Mouse (Mus musculus): ENCODE data around the gene Ammecr1.

Gene Ammecr1

DNA sequence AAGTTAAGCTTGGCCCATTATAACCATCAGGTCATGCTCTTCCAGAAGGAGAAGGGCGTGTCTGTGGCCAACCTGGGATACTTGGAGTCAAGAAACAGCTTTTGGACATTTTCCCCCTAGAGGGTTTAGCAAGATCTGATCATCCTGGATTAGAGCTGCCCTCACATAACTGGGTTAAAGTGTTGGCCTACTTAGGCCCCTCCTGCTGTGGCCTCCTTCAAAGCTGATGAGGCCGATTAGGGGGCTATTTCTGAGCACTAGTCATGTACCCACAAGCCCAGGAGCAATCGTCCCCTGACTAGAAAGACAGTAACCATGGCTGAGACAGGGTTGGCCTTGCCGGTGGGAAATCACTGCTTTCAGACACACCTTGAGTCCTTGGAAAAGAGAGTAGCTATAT lies 124.6 kb downstream of the Ammecr1 start:
- H3K4me3 ChIP-seq (replicated peaks; ENCODE audit: low read length), result no peak overlapping the region
- H3K36me3 ChIP-seq (ENCODE audit: insufficient read depth, low read length), result no peaks in the 10 kb centered on the region
- no peaks in the 10 kb centered on the region for H3K27me3 ChIP-seq (ENCODE audit: insufficient read depth, low read length)
- H3K4me1 ChIP-seq (replicated peaks; ENCODE audit: low read depth, low read length), result no peaks in the 10 kb centered on the region
- TF ChIP-seq POU5F1 (IDR thresholded peaks at IDR 0.05; ENCODE audit: borderline replicate concordance, low read length), result no peak
- TF ChIP-seq CTCF (conservative IDR thresholded peaks at IDR 0.05; ENCODE audit: low read length), result no peak
- TF ChIP-seq NANOG (IDR thresholded peaks at IDR 0.05; ENCODE audit: borderline replicate concordance, low read length), result no peak
- no peaks in the 10 kb centered on the region for H3K9me3 ChIP-seq (ENCODE audit: low read length)

GRCm38 (mm10) chrX:142839411-142839810 lies 127.1 kb downstream of the Ammecr1 start:
- no peak for TF ChIP-seq NANOG (IDR thresholded peaks at IDR 0.05; ENCODE audit: borderline replicate concordance, low read length)
- no peak for TF ChIP-seq CTCF (conservative IDR thresholded peaks at IDR 0.05; ENCODE audit: low read length)
- no peak for TF ChIP-seq POU5F1 (IDR thresholded peaks at IDR 0.05; ENCODE audit: borderline replicate concordance, low read length)
- H3K9me3 ChIP-seq (ENCODE audit: low read length), result no peaks in the 10 kb centered on the region

GRCm38 (mm10) chrX:142838841-142839240 lies 127.7 kb downstream of the Ammecr1 start:
- no peaks in the 10 kb centered on the region for H3K27me3 ChIP-seq (ENCODE audit: insufficient read depth, low read length)
- TF ChIP-seq CTCF (conservative IDR thresholded peaks at IDR 0.05; ENCODE audit: low read length) (no peak), NANOG (IDR thresholded peaks at IDR 0.05; ENCODE audit: borderline replicate concordance, low read length) (no peak), POU5F1 (IDR thresholded peaks at IDR 0.05; ENCODE audit: borderline replicate concordance, low read length) (no peak)
- H3K4me1 ChIP-seq (replicated peaks; ENCODE audit: low read depth, low read length), result no peaks in the 10 kb centered on the region
- no peak overlapping the region for H3K4me3 ChIP-seq (replicated peaks; ENCODE audit: low read length)
- no peaks in the 10 kb centered on the region for H3K36me3 ChIP-seq (ENCODE audit: insufficient read depth, low read length)
- H3K9me3 ChIP-seq (ENCODE audit: low read length), result no peaks in the 10 kb centered on the region

More at GRCm38 (mm10) chrX:142839411-142839810, 127.1 kb downstream of the Ammecr1 start:
- H3K27me3 ChIP-seq (ENCODE audit: insufficient read depth, low read length), result no peaks in the 10 kb centered on the region
- no peaks in the 10 kb centered on the region for H3K4me1 ChIP-seq (replicated peaks; ENCODE audit: low read depth, low read length)
- no peaks in the 10 kb centered on the region for H3K36me3 ChIP-seq (ENCODE audit: insufficient read depth, low read length)
- H3K4me3 ChIP-seq (replicated peaks; ENCODE audit: low read length), result no peak overlapping the region

GRCm38 (mm10) chrX:142837316-142837715 lies 129.2 kb downstream of the Ammecr1 start:
- H3K4me3 ChIP-seq (replicated peaks; ENCODE audit: low read length), result no peak overlapping the region

GRCm38 (mm10) chrX:142836399-142836798 lies 130.1 kb downstream of the Ammecr1 start:
- TF ChIP-seq POU5F1 (IDR thresholded peaks at IDR 0.05; ENCODE audit: borderline replicate concordance, low read length), result no peak
- no peak for TF ChIP-seq CTCF (conservative IDR thresholded peaks at IDR 0.05; ENCODE audit: low read length)
- no peak for TF ChIP-seq NANOG (IDR thresholded peaks at IDR 0.05; ENCODE audit: borderline replicate concordance, low read length)
- no peaks in the 10 kb centered on the region for H3K4me1 ChIP-seq (replicated peaks; ENCODE audit: low read depth, low read length)
- H3K27me3 ChIP-seq (ENCODE audit: insufficient read depth, low read length), result no peaks in the 10 kb centered on the region
- no peaks in the 10 kb centered on the region for H3K9me3 ChIP-seq (ENCODE audit: low read length)
- H3K4me3 ChIP-seq (replicated peaks; ENCODE audit: low read length), result no peak overlapping the region
- no peaks in the 10 kb centered on the region for H3K36me3 ChIP-seq (ENCODE audit: insufficient read depth, low read length)

More at GRCm38 (mm10) chrX:142837316-142837715, 129.2 kb downstream of the Ammecr1 start:
- H3K9me3 ChIP-seq (ENCODE audit: low read length), result no peaks in the 10 kb centered on the region
- TF ChIP-seq POU5F1 (IDR thresholded peaks at IDR 0.05; ENCODE audit: borderline replicate concordance, low read length) (no peak), CTCF (conservative IDR thresholded peaks at IDR 0.05; ENCODE audit: low read length) (no peak), NANOG (IDR thresholded peaks at IDR 0.05; ENCODE audit: borderline replicate concordance, low read length) (no peak)
- H3K27me3 ChIP-seq (ENCODE audit: insufficient read depth, low read length), result no peaks in the 10 kb centered on the region
- no peaks in the 10 kb centered on the region for H3K4me1 ChIP-seq (replicated peaks; ENCODE audit: low read depth, low read length)
- no peaks in the 10 kb centered on the region for H3K36me3 ChIP-seq (ENCODE audit: insufficient read depth, low read length)

DNA sequence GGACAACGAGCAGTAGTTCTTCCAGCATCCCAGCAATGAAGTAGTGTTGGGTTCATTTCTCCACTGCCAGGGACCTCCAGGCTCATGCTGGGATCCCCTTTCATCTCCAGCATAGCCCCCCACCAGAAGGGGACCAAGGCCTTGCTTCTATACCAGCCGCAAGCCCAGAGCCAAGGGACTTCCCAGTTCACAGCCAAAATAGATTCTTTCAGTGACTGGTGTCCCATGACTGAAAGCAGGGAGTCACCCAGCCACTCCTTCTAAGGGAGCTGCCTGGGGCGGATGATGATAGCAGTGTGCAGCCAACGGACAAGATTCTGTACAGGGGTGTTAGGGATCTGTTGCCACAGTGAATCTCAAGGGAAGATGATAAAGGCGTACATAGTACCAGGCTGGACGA lies 131.7 kb downstream of the Ammecr1 start:
- H3K9me3 ChIP-seq (ENCODE audit: low read length), result no peaks in the 10 kb centered on the region
- H3K27me3 ChIP-seq (ENCODE audit: insufficient read depth, low read length), result no peaks in the 10 kb centered on the region
- H3K36me3 ChIP-seq (ENCODE audit: insufficient read depth, low read length), result no peaks in the 10 kb centered on the region
- H3K4me3 ChIP-seq (replicated peaks; ENCODE audit: low read length), result no peak overlapping the region
- H3K4me1 ChIP-seq (replicated peaks; ENCODE audit: low read depth, low read length), result no peaks in the 10 kb centered on the region
- TF ChIP-seq CTCF (conservative IDR thresholded peaks at IDR 0.05; ENCODE audit: low read length) (no peak), POU5F1 (IDR thresholded peaks at IDR 0.05; ENCODE audit: borderline replicate concordance, low read length) (no peak), NANOG (IDR thresholded peaks at IDR 0.05; ENCODE audit: borderline replicate concordance, low read length) (no peak)

DNA sequence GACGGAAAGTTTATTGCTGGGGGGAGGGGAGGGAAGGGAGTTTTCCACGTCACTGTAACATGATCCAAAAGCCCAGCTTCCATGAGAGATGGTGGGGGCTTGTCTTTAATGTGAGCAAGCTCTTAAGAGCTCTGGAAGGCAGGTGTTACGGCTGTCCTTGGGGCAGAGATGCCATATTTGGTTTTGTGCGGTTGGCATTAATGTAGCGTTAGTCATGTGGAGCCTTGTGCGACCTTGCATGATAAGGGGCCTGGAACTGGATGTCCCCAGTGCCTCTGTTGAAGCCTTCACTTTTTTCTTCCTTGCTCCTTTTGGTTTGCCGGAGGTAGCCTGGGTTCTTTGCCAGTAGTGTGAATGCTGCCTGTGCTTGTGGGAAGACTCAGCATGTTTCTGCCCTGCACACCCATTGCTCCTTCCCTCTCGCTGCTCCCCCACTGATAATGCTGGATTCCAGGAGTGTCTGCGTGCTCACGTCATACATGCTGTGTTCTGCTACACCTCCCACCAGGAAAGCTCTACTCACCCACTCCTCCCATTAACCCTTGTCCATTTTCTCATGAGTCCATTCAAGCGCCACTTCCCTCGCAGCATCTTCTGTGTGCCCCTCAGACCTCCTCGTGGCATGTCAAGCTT lies 133.2 kb downstream of the Ammecr1 start:
- Histone ChIP-seq H3K9me3 (ENCODE audit: low read length) (no peaks in the 10 kb centered on the region), H3K4me3 (replicated peaks; ENCODE audit: low read length) (no peak overlapping the region)

DNA sequence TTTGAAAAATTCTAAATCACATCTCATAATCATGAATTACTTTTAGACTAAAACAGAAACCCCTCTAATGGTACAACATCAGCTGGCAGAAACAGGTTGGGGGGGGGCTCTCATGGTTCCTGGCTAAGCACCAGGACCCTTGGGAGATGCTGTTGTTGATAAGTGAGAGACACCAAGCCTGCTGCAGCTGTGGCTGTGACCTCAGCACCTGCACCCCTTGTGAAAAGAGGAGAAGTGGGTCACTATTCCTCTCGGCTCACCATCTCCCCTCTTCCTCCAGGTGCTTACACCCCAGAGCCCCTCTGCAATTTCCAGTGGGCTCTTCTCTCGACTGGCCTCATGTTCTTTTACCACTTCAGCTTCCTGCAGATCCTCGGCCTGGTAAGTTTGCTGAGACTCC lies 134.3 kb downstream of the Ammecr1 start:
- no peaks in the 10 kb centered on the region for H3K27me3 ChIP-seq (ENCODE audit: insufficient read depth, low read length)
- no peaks in the 10 kb centered on the region for H3K9me3 ChIP-seq (ENCODE audit: low read length)
- H3K4me1 ChIP-seq (replicated peaks; ENCODE audit: low read depth, low read length), result no peaks in the 10 kb centered on the region
- no peaks in the 10 kb centered on the region for H3K36me3 ChIP-seq (ENCODE audit: insufficient read depth, low read length)
- H3K4me3 ChIP-seq (replicated peaks; ENCODE audit: low read length), result no peak overlapping the region
- TF ChIP-seq CTCF (conservative IDR thresholded peaks at IDR 0.05; ENCODE audit: low read length) (no peak), NANOG (IDR thresholded peaks at IDR 0.05; ENCODE audit: borderline replicate concordance, low read length) (no peak), POU5F1 (IDR thresholded peaks at IDR 0.05; ENCODE audit: borderline replicate concordance, low read length) (no peak)

More for the DNA sequence above, 133.2 kb downstream of the Ammecr1 start:
- no peaks in the 10 kb centered on the region for H3K27me3 ChIP-seq (ENCODE audit: insufficient read depth, low read length)
- no peaks in the 10 kb centered on the region for H3K36me3 ChIP-seq (ENCODE audit: insufficient read depth, low read length)
- TF ChIP-seq POU5F1 (IDR thresholded peaks at IDR 0.05; ENCODE audit: borderline replicate concordance, low read length), result no peak
- TF ChIP-seq NANOG (IDR thresholded peaks at IDR 0.05; ENCODE audit: borderline replicate concordance, low read length), result no peak
- no peak for TF ChIP-seq CTCF (conservative IDR thresholded peaks at IDR 0.05; ENCODE audit: low read length)
- no peaks in the 10 kb centered on the region for H3K4me1 ChIP-seq (replicated peaks; ENCODE audit: low read depth, low read length)

- no peak overlapping the region for H3K4me3 ChIP-seq (replicated peaks; ENCODE audit: low read length)
- H3K9me3 ChIP-seq (ENCODE audit: low read length), result no peaks in the 10 kb centered on the region
- H3K4me1 ChIP-seq (replicated peaks; ENCODE audit: low read depth, low read length), result no peaks in the 10 kb centered on the region
- TF ChIP-seq NANOG (IDR thresholded peaks at IDR 0.05; ENCODE audit: borderline replicate concordance, low read length) (no peak), POU5F1 (IDR thresholded peaks at IDR 0.05; ENCODE audit: borderline replicate concordance, low read length) (no peak), CTCF (conservative IDR thresholded peaks at IDR 0.05; ENCODE audit: low read length) (no peak)
- H3K27me3 ChIP-seq (ENCODE audit: insufficient read depth, low read length), result no peaks in the 10 kb centered on the region
- H3K36me3 ChIP-seq (ENCODE audit: insufficient read depth, low read length), result no peaks in the 10 kb centered on the region
Measured at GRCm38 (mm10) chrX:142830572-142830971, 136.0 kb downstream of the Ammecr1 start.

All from E14TG2a.4 (cell line).